Mouse (Mus musculus): Measurements from ENCODE around the gene Dhx34. TPM values are rescaled to one million over a fixed set of nuclear protein-coding genes. Genes with fewer than 3 reads are reported as not detected.
A peak's percentile ranks its signal among the peaks of the same experiment; 100 is the strongest.

The Dhx34 gene
- polyA plus RNA-seq, 1 experiment from 2014 or later = 16.4 TPM

GRCm38 (mm10) chr7:16192315-16192714 is 29.5 kb downstream of the Dhx34 start:
- H3K36me3 ChIP-seq (ENCODE audit: control insufficient read depth, insufficient read depth, low read length) = no peaks in the 10 kb centered on the region
- H3K4me1 ChIP-seq (replicated peaks; ENCODE audit: control insufficient read depth, insufficient read depth, low read length) = no peaks in the 10 kb centered on the region
- DNase-seq (ENCODE audit: low spot score) = peak; percentile 83
- H3K4me3 ChIP-seq (ENCODE audit: low read depth, low read length) = no peak overlapping the region
- no peaks in the 10 kb centered on the region for H3K27me3 ChIP-seq (ENCODE audit: control insufficient read depth, insufficient read depth, low read length)
- H3K4me2 ChIP-seq (ENCODE audit: low read depth, low read length, severe bottlenecking) = no peak overlapping the region
- no peak overlapping the region for H3K27ac ChIP-seq (ENCODE audit: low read depth, low read length)
- WGBS = 19% methylated on average over 5 of the region's 5 CpGs
- H3K9ac ChIP-seq (ENCODE audit: low read length) = no peak overlapping the region
- H3K9me3 ChIP-seq (ENCODE audit: control insufficient read depth, low read length) = no peaks in the 10 kb centered on the region
- ATAC-seq (replicated peaks; ENCODE audit: low FRiP score) = peak; percentile 66

- Histone ChIP-seq H3K4me1 (replicated peaks; ENCODE audit: control insufficient read depth, insufficient read depth, low read length) (no peaks in the 10 kb centered on the region), H3K9me3 (ENCODE audit: control insufficient read depth, low read length) (no peaks in the 10 kb centered on the region), H3K27me3 (ENCODE audit: control insufficient read depth, insufficient read depth, low read length) (no peaks in the 10 kb centered on the region), H3K36me3 (ENCODE audit: control insufficient read depth, insufficient read depth, low read length) (no peaks in the 10 kb centered on the region), H3K27ac (ENCODE audit: low read depth, low read length) (no peak overlapping the region), H3K9ac (ENCODE audit: low read length) (no peak overlapping the region), H3K4me2 (ENCODE audit: low read depth, low read length, severe bottlenecking) (no peak overlapping the region), H3K4me3 (ENCODE audit: low read depth, low read length) (no peak overlapping the region)
- 79% methylated on average over 8 of the region's 8 CpGs for WGBS
- ATAC-seq (replicated peaks; ENCODE audit: low FRiP score) = no peak
- DNase-seq (ENCODE audit: low spot score) = no peak
Measured at GRCm38 (mm10) chr7:16187494-16187893, 34.3 kb downstream of the Dhx34 start.

- no peaks in the 10 kb centered on the region for H3K9me3 ChIP-seq (ENCODE audit: control insufficient read depth, low read length)
- no peak overlapping the region for H3K9ac ChIP-seq (ENCODE audit: low read length)
- no peak overlapping the region for H3K4me3 ChIP-seq (ENCODE audit: low read depth, low read length)
- ATAC-seq (replicated peaks; ENCODE audit: low FRiP score) (no peak), DNase-seq (ENCODE audit: low spot score) (peak; percentile 77)
- H3K36me3 ChIP-seq (ENCODE audit: control insufficient read depth, insufficient read depth, low read length) = peaks cover 7% of the 10 kb centered on the region; the same call in 1 of the 2 replicates
- H3K27ac ChIP-seq (ENCODE audit: low read depth, low read length) = no peak overlapping the region
- H3K4me1 ChIP-seq (replicated peaks; ENCODE audit: control insufficient read depth, insufficient read depth, low read length) = no peaks in the 10 kb centered on the region
- 26% methylated on average over 8 of the region's 8 CpGs for WGBS
- H3K27me3 ChIP-seq (ENCODE audit: control insufficient read depth, insufficient read depth, low read length) = no peaks in the 10 kb centered on the region
- H3K4me2 ChIP-seq (ENCODE audit: low read depth, low read length, severe bottlenecking) = no peak overlapping the region
Measured at GRCm38 (mm10) chr7:16183663-16184062, 38.2 kb downstream of the Dhx34 start.

GRCm38 (mm10) chr7:16178114-16178513 is 43.7 kb downstream of the Dhx34 start:
- ATAC-seq (replicated peaks; ENCODE audit: low FRiP score) (no peak), DNase-seq (ENCODE audit: low spot score) (no peak)
- peaks cover 7% of the 10 kb centered on the region; the same call in 1 of the 2 replicates for H3K36me3 ChIP-seq (ENCODE audit: control insufficient read depth, insufficient read depth, low read length)

GRCm38 (mm10) chr7:16175542-16175931 is 46.3 kb downstream of the Dhx34 start:
- peak overlapping the region; percentile 79 for H3K9ac ChIP-seq (ENCODE audit: low read length)
- 0 out of 2 replicates have a peak overlapping the region, but pooled peaks have one; percentile 71 for H3K27ac ChIP-seq (ENCODE audit: low read depth, low read length)
- DNase-seq (ENCODE audit: low spot score) = no peak
- peak overlapping the region; percentile 70 for H3K4me3 ChIP-seq (ENCODE audit: low read depth, low read length)
- peak; percentile 46; the same call in 1 of the 2 replicates for ATAC-seq (replicated peaks; ENCODE audit: low FRiP score)
- no peaks in the 10 kb centered on the region for H3K9me3 ChIP-seq (ENCODE audit: control insufficient read depth, low read length)
- WGBS = 0% methylated on average over 10 of the region's 10 CpGs
- H3K4me1 ChIP-seq (replicated peaks; ENCODE audit: control insufficient read depth, insufficient read depth, low read length) = peaks cover 13% of the 10 kb centered on the region; the same call in 1 of the 2 replicates
- H3K36me3 ChIP-seq (ENCODE audit: control insufficient read depth, insufficient read depth, low read length) = peaks cover 7% of the 10 kb centered on the region; the same call in 1 of the 2 replicates
- peak overlapping the region; percentile 79 for H3K4me2 ChIP-seq (ENCODE audit: low read depth, low read length, severe bottlenecking)
- no peaks in the 10 kb centered on the region for H3K27me3 ChIP-seq (ENCODE audit: control insufficient read depth, insufficient read depth, low read length)

More at GRCm38 (mm10) chr7:16178114-16178513, 43.7 kb downstream of the Dhx34 start:
- Histone ChIP-seq H3K27me3 (ENCODE audit: control insufficient read depth, insufficient read depth, low read length) (no peaks in the 10 kb centered on the region), H3K9ac (ENCODE audit: low read length) (no peak overlapping the region), H3K9me3 (ENCODE audit: control insufficient read depth, low read length) (no peaks in the 10 kb centered on the region), H3K4me1 (replicated peaks; ENCODE audit: control insufficient read depth, insufficient read depth, low read length) (peaks cover 9% of the 10 kb centered on the region; the same call in 1 of the 2 replicates), H3K4me3 (ENCODE audit: low read depth, low read length) (no peak overlapping the region), H3K27ac (ENCODE audit: low read depth, low read length) (no peak overlapping the region), H3K4me2 (ENCODE audit: low read depth, low read length, severe bottlenecking) (no peak overlapping the region)
- 85% methylated on average over 4 of the region's 4 CpGs for WGBS

- Histone ChIP-seq H3K36me3 (ENCODE audit: control insufficient read depth, insufficient read depth, low read length) (peaks cover 7% of the 10 kb centered on the region; the same call in 1 of the 2 replicates), H3K9me3 (ENCODE audit: control insufficient read depth, low read length) (no peaks in the 10 kb centered on the region)
- under 1% methylated on average over 38 of the region's 42 CpGs for WGBS
Measured at GRCm38 (mm10) chr7:16174597-16175541, 47.0 kb downstream of the Dhx34 start, which contains the start of gene Meis3. TSS of gene Meis3 (plus strand) at chr7:16175090.

GRCm38 (mm10) chr7:16173146-16173545 is 48.7 kb downstream of the Dhx34 start:
- Histone ChIP-seq H3K27ac (ENCODE audit: low read depth, low read length) (peak overlapping the region; percentile 53; the same call in 1 of the 2 replicates), H3K36me3 (ENCODE audit: control insufficient read depth, insufficient read depth, low read length) (no peaks in the 10 kb centered on the region), H3K27me3 (ENCODE audit: control insufficient read depth, insufficient read depth, low read length) (no peaks in the 10 kb centered on the region), H3K4me1 (replicated peaks; ENCODE audit: control insufficient read depth, insufficient read depth, low read length) (peaks cover 13% of the 10 kb centered on the region; the same call in 1 of the 2 replicates), H3K4me2 (ENCODE audit: low read depth, low read length, severe bottlenecking) (0 out of 2 replicates have a peak overlapping the region, but pooled peaks have one; percentile 5), H3K4me3 (ENCODE audit: low read depth, low read length) (no peak overlapping the region), H3K9ac (ENCODE audit: low read length) (no peak overlapping the region), H3K9me3 (ENCODE audit: control insufficient read depth, low read length) (no peaks in the 10 kb centered on the region)
- WGBS = 55% methylated on average over 5 of the region's 5 CpGs
- DNase-seq (ENCODE audit: low spot score) (no peak), ATAC-seq (replicated peaks; ENCODE audit: low FRiP score) (no peak)

More at GRCm38 (mm10) chr7:16174597-16175541, 47.0 kb downstream of the Dhx34 start, which contains the start of gene Meis3:
- DNase-seq (ENCODE audit: low spot score) (peak; percentile 84), ATAC-seq (replicated peaks; ENCODE audit: low FRiP score) (peak; percentile 91)
- Histone ChIP-seq H3K27ac (ENCODE audit: low read depth, low read length) (peak within 1 kb of the TSS; percentile 71), H3K4me1 (replicated peaks; ENCODE audit: control insufficient read depth, insufficient read depth, low read length) (peaks cover 13% of the 10 kb centered on the region; the same call in 1 of the 2 replicates), H3K9ac (ENCODE audit: low read length) (peak within 1 kb of the TSS; percentile 79), H3K4me3 (ENCODE audit: low read depth, low read length) (peak within 1 kb of the TSS; percentile 70), H3K27me3 (ENCODE audit: control insufficient read depth, insufficient read depth, low read length) (no peaks in the 10 kb centered on the region), H3K4me2 (ENCODE audit: low read depth, low read length, severe bottlenecking) (peak within 1 kb of the TSS; percentile 79)

- no peaks in the 10 kb centered on the region for H3K9me3 ChIP-seq (ENCODE audit: control insufficient read depth, low read length)
- ATAC-seq (replicated peaks; ENCODE audit: low FRiP score) = no peak
- no peak for DNase-seq (ENCODE audit: low spot score)
- H3K27ac ChIP-seq (ENCODE audit: low read depth, low read length) = peak overlapping the region; percentile 53
- 62% methylated on average over 1 of the region's 1 CpGs for WGBS
- no peak overlapping the region for H3K4me2 ChIP-seq (ENCODE audit: low read depth, low read length, severe bottlenecking)
- H3K4me1 ChIP-seq (replicated peaks; ENCODE audit: control insufficient read depth, insufficient read depth, low read length) = peaks cover 13% of the 10 kb centered on the region; the same call in 1 of the 2 replicates
- no peaks in the 10 kb centered on the region for H3K36me3 ChIP-seq (ENCODE audit: control insufficient read depth, insufficient read depth, low read length)
- H3K4me3 ChIP-seq (ENCODE audit: low read depth, low read length) = no peak overlapping the region
- H3K27me3 ChIP-seq (ENCODE audit: control insufficient read depth, insufficient read depth, low read length) = no peaks in the 10 kb centered on the region
- no peak overlapping the region; the same call in 1 of the 2 replicates for H3K9ac ChIP-seq (ENCODE audit: low read length)
Measured at GRCm38 (mm10) chr7:16172586-16173140, 49.2 kb downstream of the Dhx34 start.

Measured in forebrain, embryonic 11.5 days (tissue).